Mouse (Mus musculus): ENCODE measurements around the gene Aif1l.

Aif1l gene

GRCm38 (mm10) chr2:31952236-31952635, 2.3 kb downstream of the Aif1l start:
- in situ Hi-C loops (cut with MboI, MseI), result no loop called here

GRCm38 (mm10) chr2:31952725-31953124, 2.8 kb downstream of the Aif1l start:
- in situ Hi-C loops (cut with MboI, MseI), result no loop called here

GRCm38 (mm10) chr2:31953687-31954086, 3.7 kb downstream of the Aif1l start:
- in situ Hi-C loops (cut with MboI, MseI), result no loop called here

GRCm38 (mm10) chr2:31954779-31955181, 4.8 kb downstream of the Aif1l start:
- in situ Hi-C loops (cut with MboI, MseI), result no loop called here

GRCm38 (mm10) chr2:31955686-31956085, 5.7 kb downstream of the Aif1l start:
- in situ Hi-C loops (cut with MboI, MseI), result no loop called here

- in situ Hi-C loops (cut with MboI, MseI), result no loop called here
Measured at GRCm38 (mm10) chr2:31957211-31957610, 7.3 kb downstream of the Aif1l start.

GRCm38 (mm10) chr2:31960986-31961385, 11.0 kb downstream of the Aif1l start:
- in situ Hi-C loops (cut with MboI, MseI), result no loop called here

- in situ Hi-C loops (cut with MboI, MseI), result no loop called here
Measured at GRCm38 (mm10) chr2:31961791-31962222, 11.9 kb downstream of the Aif1l start.

- in situ Hi-C loops (cut with MboI, MseI), result no loop called here
Measured at GRCm38 (mm10) chr2:31962501-31963224, 12.7 kb downstream of the Aif1l start.

GRCm38 (mm10) chr2:31963491-31963890, 13.6 kb downstream of the Aif1l start:
- in situ Hi-C loops (cut with MboI, MseI), result no loop called here

GRCm38 (mm10) chr2:31964191-31964590, 14.3 kb downstream of the Aif1l start:
- in situ Hi-C loops (cut with MboI, MseI), result no loop called here

GRCm38 (mm10) chr2:31965110-31965509, 15.2 kb downstream of the Aif1l start:
- in situ Hi-C loops (cut with MboI, MseI), result no loop called here

GRCm38 (mm10) chr2:31966801-31967200, 16.9 kb downstream of the Aif1l start:
- in situ Hi-C loops (cut with MboI, MseI), result no loop called here

GRCm38 (mm10) chr2:31972589-31972988, 22.6 kb downstream of the Aif1l start:
- in situ Hi-C loops (cut with MboI, MseI), result no loop called here

GRCm38 (mm10) chr2:31974141-31974808, 24.3 kb downstream of the Aif1l start, which contains the start of gene Nup214:
Gene Nup214 (plus strand): TSS chr2:31974436.
- in situ Hi-C loops (cut with MboI, MseI), result no loop called here

GRCm38 (mm10) chr2:31974809-31975371, 25.0 kb downstream of the Aif1l start:
- in situ Hi-C loops (cut with MboI, MseI), result loop anchor here (25.0 kb wide), 1 partner anchor 1988 kb away; no protein-coding TSS in a partner anchor

GRCm38 (mm10) chr2:31987774-31988173, 37.8 kb downstream of the Aif1l start:
- in situ Hi-C loops (cut with MboI, MseI), result loop anchor here (25.0 kb wide), 1 partner anchor 2000 kb away; no protein-coding TSS in a partner anchor

GRCm38 (mm10) chr2:31990961-31991360, 41.0 kb downstream of the Aif1l start:
- in situ Hi-C loops (cut with MboI, MseI), result loop anchor here (25.0 kb wide), 1 partner anchor 2004 kb away; no protein-coding TSS in a partner anchor

GRCm38 (mm10) chr2:31994896-31995295, 45.0 kb downstream of the Aif1l start:
- in situ Hi-C loops (cut with MboI, MseI), result loop anchor here (25.0 kb wide), 1 partner anchor 2008 kb away; no protein-coding TSS in a partner anchor

GRCm38 (mm10) chr2:31996060-31996459, 46.1 kb downstream of the Aif1l start:
- in situ Hi-C loops (cut with MboI, MseI), result loop anchor here (25.0 kb wide), 1 partner anchor 2009 kb away; no protein-coding TSS in a partner anchor

GRCm38 (mm10) chr2:31997539-31997938, 47.6 kb downstream of the Aif1l start:
- in situ Hi-C loops (cut with MboI, MseI), result loop anchor here (25.0 kb wide), 1 partner anchor 2010 kb away; no protein-coding TSS in a partner anchor

- in situ Hi-C loops (cut with MboI, MseI), result loop anchor here (25.0 kb wide), 1 partner anchor 2011 kb away; no protein-coding TSS in a partner anchor
Measured at GRCm38 (mm10) chr2:31998443-31998842, 48.5 kb downstream of the Aif1l start.
